ENCODE assay signal across 9 mouse cellular contexts in genomic region chr13:52977221-52977609, GRCm38 (mm10). TPM values are rescaled to one million over a fixed set of nuclear protein-coding genes. Genes with fewer than 3 reads are reported as not detected.
DNase-seq lines count a peak whose midpoint lies in the region; ATAC-seq lines count a peak whose summit lies in the region.
"Had no signal": no experiment of that assay in that cellular context is flagged by ENCODE, and none has a peak within 500 bp of the region (broad histone marks: within the 10 kb centered on the region; RNA-seq: fewer than 3 reads in every experiment).

No protein-coding gene starts in this region.

- peaks cover 6% of the 10 kb centered on the region; the same call in 1 of the 2 replicates for H3K27me3 ChIP-seq in kidney, embryonic 15.5 days
- H3K27me3 ChIP-seq in embryonic facial prominence, embryonic 12.5 days, result no peaks in the 10 kb centered on the region
- H3K27me3 ChIP-seq in hindbrain, embryonic 11.5 days (ENCODE audit: control insufficient read depth, insufficient read depth, low read length), result peaks cover 4% of the 10 kb centered on the region
- H3K27me3 ChIP-seq in midbrain, embryonic 13.5 days, result peaks cover 5% of the 10 kb centered on the region

- ATAC-seq in kidney, embryonic 15.5 days (replicated peaks; ENCODE audit: low FRiP score), result no peak
- no peak for ATAC-seq in embryonic facial prominence, embryonic 12.5 days (ENCODE audit: insufficient number of reproducible peaks, insufficient read depth, low FRiP score, low TSS enrichment)
- ATAC-seq in hindbrain, embryonic 11.5 days (ENCODE audit: low FRiP score), result no peak
- no peak for ATAC-seq in midbrain, embryonic 13.5 days

- H3K9ac ChIP-seq in kidney, embryonic 15.5 days, result no peak overlapping the region
- H3K9ac ChIP-seq in embryonic facial prominence, embryonic 12.5 days, result no peak overlapping the region
- H3K9ac ChIP-seq in hindbrain, embryonic 11.5 days (ENCODE audit: low read depth, low read length), result no peak overlapping the region
- H3K9ac ChIP-seq in midbrain, embryonic 13.5 days (replicated peaks), result peak overlapping the region; percentile 94

- DNase-seq in kidney, postnatal 10 days, result no peak
- DNase-seq in hindbrain, embryonic 11.5 days (ENCODE audit: low spot score), result peak; percentile 15
- no peak for DNase-seq in cerebellum, adult 9-11 months
- no peak for DNase-seq in adrenal gland, postnatal 14 days
- no peak for DNase-seq in left cerebral cortex, adult 8-10 months (ENCODE audit: low spot score in 2 of 2)
- DNase-seq: spleen, adult 18-20 months had no signal

- H3K4me3 ChIP-seq in kidney, embryonic 15.5 days (replicated peaks), result no peak overlapping the region
- no peak overlapping the region for H3K4me3 ChIP-seq in embryonic facial prominence, embryonic 12.5 days
- no peak overlapping the region; the same call in 1 of the 2 replicates for H3K4me3 ChIP-seq in hindbrain, embryonic 11.5 days (ENCODE audit: low read depth, low read length)
- peak overlapping the region; percentile 83 for H3K4me3 ChIP-seq in midbrain, embryonic 13.5 days (replicated peaks)

- no peaks in the 10 kb centered on the region for H3K9me3 ChIP-seq in kidney, embryonic 15.5 days (replicated peaks)
- H3K9me3 ChIP-seq in embryonic facial prominence, embryonic 12.5 days, result no peaks in the 10 kb centered on the region
- no peaks in the 10 kb centered on the region for H3K9me3 ChIP-seq in hindbrain, embryonic 11.5 days (ENCODE audit: control insufficient read depth, low read length)
- H3K9me3 ChIP-seq in midbrain, embryonic 13.5 days, result no peaks in the 10 kb centered on the region

- H3K4me2 ChIP-seq in kidney, embryonic 15.5 days, result 0 out of 2 replicates have a peak overlapping the region, but pooled peaks have one; percentile 18
- H3K4me2 ChIP-seq in embryonic facial prominence, embryonic 12.5 days (replicated peaks), result peak overlapping the region; percentile 98
- 0 out of 2 replicates have a peak overlapping the region, but pooled peaks have one; percentile 12 for H3K4me2 ChIP-seq in hindbrain, embryonic 11.5 days (replicated peaks; ENCODE audit: low read depth, low read length)
- H3K4me2 ChIP-seq in midbrain, embryonic 13.5 days (replicated peaks), result peak overlapping the region; percentile 98

- WGBS in kidney, embryonic 15.5 days, result 81% methylated on average over 9 of the region's 9 CpGs
- WGBS in embryonic facial prominence, embryonic 12.5 days, result 53% methylated on average over 9 of the region's 9 CpGs
- WGBS in hindbrain, embryonic 11.5 days, result 67% methylated on average over 9 of the region's 9 CpGs
- WGBS in midbrain, embryonic 13.5 days, result 82% methylated on average over 9 of the region's 9 CpGs

- peaks cover 53% of the 10 kb centered on the region for H3K4me1 ChIP-seq in kidney, embryonic 15.5 days
- peaks cover 36% of the 10 kb centered on the region for H3K4me1 ChIP-seq in embryonic facial prominence, embryonic 12.5 days
- peaks cover 7% of the 10 kb centered on the region for H3K4me1 ChIP-seq in hindbrain, embryonic 11.5 days (replicated peaks; ENCODE audit: control insufficient read depth, insufficient read depth, low read length)
- peaks cover 42% of the 10 kb centered on the region for H3K4me1 ChIP-seq in midbrain, embryonic 13.5 days (replicated peaks)

- H3K27ac ChIP-seq in kidney, embryonic 15.5 days, result no peak overlapping the region
- H3K27ac ChIP-seq in embryonic facial prominence, embryonic 12.5 days, result no peak overlapping the region
- no peak overlapping the region for H3K27ac ChIP-seq in hindbrain, embryonic 11.5 days (ENCODE audit: low read depth, low read length)
- 0 out of 2 replicates have a peak overlapping the region, but pooled peaks have one; percentile 94 for H3K27ac ChIP-seq in midbrain, embryonic 13.5 days

- H3K36me3 ChIP-seq in kidney, embryonic 15.5 days, result no peaks in the 10 kb centered on the region
- no peaks in the 10 kb centered on the region for H3K36me3 ChIP-seq in embryonic facial prominence, embryonic 12.5 days
- no peaks in the 10 kb centered on the region for H3K36me3 ChIP-seq in hindbrain, embryonic 11.5 days (ENCODE audit: control insufficient read depth, insufficient read depth, low read length)
- no peaks in the 10 kb centered on the region for H3K36me3 ChIP-seq in midbrain, embryonic 13.5 days

RNA-seq across cellular contexts. Expression of gene Nfil3, which starts 3.7 kb away (rescaled TPM):
- polyA plus RNA-seq in kidney, embryonic 15.5 days (2015; fragmentation: Nextera tagmentation; extraction: Ambion mirVana), result 20.4 and 22.5 TPM in 2 replicates
- 30.3 and 30.8 TPM in 2 replicates for polyA plus RNA-seq in embryonic facial prominence, embryonic 12.5 days (2016; fragmentation: Nextera tagmentation; extraction: Ambion mirVana)
- 27.1 and 30.0 TPM in 2 replicates for polyA plus RNA-seq in hindbrain, embryonic 11.5 days (2014; fragmentation: Nextera tagmentation; extraction: Ambion mirVana)
- 40.5 and 41.3 TPM in 2 replicates for polyA plus RNA-seq in midbrain, embryonic 13.5 days (2015; fragmentation: Nextera tagmentation; extraction: Ambion mirVana)
- total RNA-seq in adrenal gland, postnatal 14 days (2021), result 49.1 and 87.9 TPM in 2 replicates
- total RNA-seq in left cerebral cortex, adult 8-10 months (2022), result 10 to 100 TPM in 3 of 4 experiments, 1 to 10 TPM in 1; 9.5 to 11.4 (median 10.7) TPM

RNA-seq across cellular contexts. Expression of gene Auh, which starts 47.7 kb away (rescaled TPM):
- 56.4 and 57.0 TPM in 2 replicates for polyA plus RNA-seq in kidney, embryonic 15.5 days (2015; fragmentation: Nextera tagmentation; extraction: Ambion mirVana)
- polyA plus RNA-seq in embryonic facial prominence, embryonic 12.5 days (2016; fragmentation: Nextera tagmentation; extraction: Ambion mirVana), result 41.4 and 45.3 TPM in 2 replicates
- 44.3 and 46.9 TPM in 2 replicates for polyA plus RNA-seq in hindbrain, embryonic 11.5 days (2014; fragmentation: Nextera tagmentation; extraction: Ambion mirVana)
- 57.1 and 58.4 TPM in 2 replicates for polyA plus RNA-seq in midbrain, embryonic 13.5 days (2015; fragmentation: Nextera tagmentation; extraction: Ambion mirVana)
- total RNA-seq in adrenal gland, postnatal 14 days (2021), result 128 and 131 TPM in 2 replicates
- 100 to 1,000 TPM in 3 of 4 experiments, 10 to 100 TPM in 1; 94.6 to 109 (median 103) TPM for total RNA-seq in left cerebral cortex, adult 8-10 months (2022)

Comparison
In these comparisons a context has a peak if more than half of its experiments do, and no peak if none do; other contexts are left out.
1. H3K4me2 ChIP-seq: peak in every context shown above with its lines; median percentile 98 in embryonic facial prominence, embryonic 12.5 days; 98 in midbrain, embryonic 13.5 days; 18 in kidney, embryonic 15.5 days; 12 in hindbrain, embryonic 11.5 days.